In genomic region chr7:83572451-83572850, GRCm38 (mm10) we compare ENCODE assay signal across 20 mouse cellular contexts. TPM values are rescaled to one million over a fixed set of nuclear protein-coding genes. Genes with fewer than 3 reads are reported as not detected.
DNase-seq lines count a peak whose midpoint lies in the region; ATAC-seq lines count a peak whose summit lies in the region.
"Had no signal": no experiment of that assay in that cellular context is flagged by ENCODE, and none has a peak within 500 bp of the region (broad histone marks: within the 10 kb centered on the region; RNA-seq: fewer than 3 reads in every experiment).

No protein-coding gene starts in this region.

- H3K9ac ChIP-seq in kidney, embryonic 14.5 days (ENCODE audit: low read depth, low read length) = no peak overlapping the region
- no peak overlapping the region for H3K9ac ChIP-seq in midbrain, embryonic 11.5 days (ENCODE audit: low read length)
- no peak overlapping the region for H3K9ac ChIP-seq in midbrain, embryonic 14.5 days (replicated peaks; ENCODE audit: low read length)
- H3K9ac ChIP-seq: embryonic facial prominence, embryonic 12.5 days; forebrain, embryonic 13.5 days; forebrain, embryonic 15.5 days; forebrain, postnatal 0 days had no signal

- WGBS in kidney, embryonic 14.5 days = 41% methylated on average over 2 of the region's 2 CpGs
- WGBS in midbrain, embryonic 11.5 days = 77% methylated on average over 2 of the region's 2 CpGs
- 90% methylated on average over 2 of the region's 2 CpGs for WGBS in midbrain, embryonic 14.5 days

- ATAC-seq in kidney, embryonic 14.5 days (ENCODE audit: low FRiP score, low TSS enrichment) = 0 out of 2 replicates have a peak, but pooled peaks have one; percentile 50
- ATAC-seq in midbrain, embryonic 11.5 days (ENCODE audit: low FRiP score) = no peak
- no peak for ATAC-seq in midbrain, embryonic 14.5 days (ENCODE audit: low FRiP score, low TSS enrichment)
- ATAC-seq: activated CD4-positive, CD25-positive, alpha-beta regulatory T cell, adult 4 months; forebrain, embryonic 13.5 days; forebrain, embryonic 15.5 days; forebrain, postnatal 0 days; Patski had no signal

- DNase-seq in kidney, postnatal 14 days = no peak
- peak; percentile 31 for DNase-seq in midbrain, embryonic 11.5 days (ENCODE audit: low spot score, missing footprints)
- DNase-seq in midbrain, embryonic 14.5 days = no peak
- no peak for DNase-seq in urinary bladder, postnatal 14 days (ENCODE audit: low spot score)
- DNase-seq: adrenal gland, adult 8-10 months; adrenal gland, postnatal 14 days; adrenal gland, postnatal 36 days; cerebellum, adult 11-12 months; cerebellum, adult 9-10 months; cerebellum, postnatal 10 days; cerebellum, postnatal 25 days; forebrain, postnatal 0 days had no signal

- H3K4me1 ChIP-seq in kidney, embryonic 14.5 days (ENCODE audit: control insufficient read depth, insufficient read depth, low read length) = peaks cover 11% of the 10 kb centered on the region
- peaks cover 5% of the 10 kb centered on the region; the same call in 1 of the 2 replicates for H3K4me1 ChIP-seq in midbrain, embryonic 11.5 days (ENCODE audit: control insufficient read depth, insufficient read depth, low read length)
- no peaks in the 10 kb centered on the region for H3K4me1 ChIP-seq in midbrain, embryonic 14.5 days (ENCODE audit: control insufficient read depth, insufficient read depth, low read length)
- H3K4me1 ChIP-seq: forebrain, embryonic 13.5 days; forebrain, embryonic 15.5 days had no signal

- H3K4me2 ChIP-seq in kidney, embryonic 14.5 days (replicated peaks; ENCODE audit: low read depth, low read length) = no peak overlapping the region
- no peak overlapping the region for H3K4me2 ChIP-seq in midbrain, embryonic 11.5 days
- no peak overlapping the region for H3K4me2 ChIP-seq in midbrain, embryonic 14.5 days (ENCODE audit: low read length)
- H3K4me2 ChIP-seq: embryonic facial prominence, embryonic 12.5 days; forebrain, embryonic 13.5 days; forebrain, embryonic 15.5 days had no signal

- no peak overlapping the region for H3K27ac ChIP-seq in kidney, embryonic 14.5 days (ENCODE audit: low read depth, low read length)
- no peak overlapping the region for H3K27ac ChIP-seq in midbrain, embryonic 11.5 days (ENCODE audit: low read depth, low read length)
- H3K27ac ChIP-seq in midbrain, embryonic 14.5 days (replicated peaks; ENCODE audit: low read depth, low read length) = no peak overlapping the region
- H3K27ac ChIP-seq: embryonic facial prominence, embryonic 10.5 days; embryonic facial prominence, embryonic 12.5 days; forebrain, embryonic 13.5 days; forebrain, embryonic 15.5 days had no signal

- H3K27me3 ChIP-seq in kidney, embryonic 14.5 days (ENCODE audit: control insufficient read depth, insufficient read depth, low read length) = no peaks in the 10 kb centered on the region
- H3K27me3 ChIP-seq in midbrain, embryonic 11.5 days (ENCODE audit: control insufficient read depth, insufficient read depth, low read length) = no peaks in the 10 kb centered on the region
- H3K27me3 ChIP-seq in midbrain, embryonic 14.5 days (ENCODE audit: control insufficient read depth, insufficient read depth, low read length) = no peaks in the 10 kb centered on the region
- H3K27me3 ChIP-seq: embryonic facial prominence, embryonic 12.5 days; forebrain, embryonic 13.5 days; forebrain, embryonic 15.5 days; Patski had no signal

- H3K4me3 ChIP-seq in kidney, embryonic 14.5 days (ENCODE audit: low read length) = no peak overlapping the region
- no peak overlapping the region for H3K4me3 ChIP-seq in midbrain, embryonic 11.5 days (ENCODE audit: low read depth, low read length)
- no peak overlapping the region for H3K4me3 ChIP-seq in midbrain, embryonic 14.5 days (replicated peaks; ENCODE audit: low read depth, low read length)
- H3K4me3 ChIP-seq: embryonic facial prominence, embryonic 10.5 days; embryonic facial prominence, embryonic 12.5 days; forebrain, embryonic 13.5 days; forebrain, embryonic 15.5 days had no signal

- no peaks in the 10 kb centered on the region for H3K36me3 ChIP-seq in kidney, embryonic 14.5 days (ENCODE audit: control insufficient read depth, insufficient read depth, low read length)
- no peaks in the 10 kb centered on the region for H3K36me3 ChIP-seq in midbrain, embryonic 11.5 days (ENCODE audit: control insufficient read depth, insufficient read depth, low read length)
- H3K36me3 ChIP-seq in midbrain, embryonic 14.5 days (ENCODE audit: control insufficient read depth, insufficient read depth, low read length) = no peaks in the 10 kb centered on the region
- H3K36me3 ChIP-seq: embryonic facial prominence, embryonic 10.5 days; embryonic facial prominence, embryonic 12.5 days; forebrain, embryonic 15.5 days had no signal

- no peaks in the 10 kb centered on the region for H3K9me3 ChIP-seq in kidney, embryonic 14.5 days (ENCODE audit: control insufficient read depth, low read length)
- H3K9me3 ChIP-seq in midbrain, embryonic 11.5 days (ENCODE audit: control insufficient read depth, low read length) = no peaks in the 10 kb centered on the region
- H3K9me3 ChIP-seq in midbrain, embryonic 14.5 days (ENCODE audit: control insufficient read depth, low read length) = no peaks in the 10 kb centered on the region
- H3K9me3 ChIP-seq: embryonic facial prominence, embryonic 10.5 days; embryonic facial prominence, embryonic 12.5 days; forebrain, embryonic 13.5 days; forebrain, embryonic 15.5 days had no signal

RNA-seq across cellular contexts. Expression of gene Tmc3, which starts 12.3 kb away (rescaled TPM):
- 0.84 and 0.91 TPM in 2 replicates for polyA plus RNA-seq in kidney, embryonic 14.5 days (2014; fragmentation: Nextera tagmentation; extraction: Ambion mirVana)
- 0.72 and 0.86 TPM in 2 replicates for polyA plus RNA-seq in midbrain, embryonic 11.5 days (2014; fragmentation: Nextera tagmentation; extraction: Ambion mirVana)
- polyA plus RNA-seq in midbrain, embryonic 14.5 days (2014; fragmentation: Nextera tagmentation; extraction: Ambion mirVana) = 0.16 and 0.25 TPM in 2 replicates
- polyA plus RNA-seq: C2C12 had no signal

RNA-seq across cellular contexts. Expression of gene Stard5, which starts 59.3 kb away (rescaled TPM):
- polyA plus RNA-seq in kidney, embryonic 14.5 days (2014; fragmentation: Nextera tagmentation; extraction: Ambion mirVana) = 13.0 and 19.4 TPM in 2 replicates
- 12.4 and 13.2 TPM in 2 replicates for polyA plus RNA-seq in midbrain, embryonic 11.5 days (2014; fragmentation: Nextera tagmentation; extraction: Ambion mirVana)
- 5.0 and 7.4 TPM in 2 replicates for polyA plus RNA-seq in midbrain, embryonic 14.5 days (2014; fragmentation: Nextera tagmentation; extraction: Ambion mirVana)
